Mouse (Mus musculus): ENCODE data around the gene Ophn1. TPM values are rescaled to one million over a fixed set of nuclear protein-coding genes. Genes with fewer than 3 reads are reported as not detected.

The Ophn1 gene
- 12.2 and 13.3 TPM in 2 replicates for polyA plus RNA-seq (2016; fragmentation: Nextera tagmentation; extraction: Ambion mirVana)

- WGBS = 16% methylated on average over 48 of the region's 48 CpGs
- no peaks in the 10 kb centered on the region for H3K36me3 ChIP-seq (replicated peaks)
- peak; percentile 70 for DNase-seq (ENCODE audit: low spot score)
- H3K4me3 ChIP-seq = peak within 1 kb of the TSS; percentile 64
- 0 out of 2 replicates have a peak, but pooled peaks cover 3% of the 10 kb centered on the region for H3K4me1 ChIP-seq
- H3K27me3 ChIP-seq (replicated peaks; ENCODE audit: low read depth, poor library complexity, severe bottlenecking) = peaks cover 56% of the 10 kb centered on the region
- H3K27ac ChIP-seq (replicated peaks) = peak within 1 kb of the TSS; percentile 84
- H3K9me3 ChIP-seq = no peaks in the 10 kb centered on the region
Measured at GRCm38 (mm10) chrX:98890406-98891116, at the start of gene Ophn1. Gene Ophn1 (minus strand): TSS chrX:98891025.

GRCm38 (mm10) chrX:98937555-98938294 is 46.9 kb upstream of the Ophn1 start:
- peaks cover 7% of the 10 kb centered on the region; the same call in 1 of the 2 replicates for H3K4me1 ChIP-seq
- peak; percentile 94 for DNase-seq (ENCODE audit: low spot score)
- no peaks in the 10 kb centered on the region for H3K9me3 ChIP-seq
- peaks cover 3% of the 10 kb centered on the region; the same call in 1 of the 2 replicates for H3K36me3 ChIP-seq (replicated peaks)
- peak overlapping the region; percentile 90 for H3K27ac ChIP-seq (replicated peaks)
- H3K4me3 ChIP-seq = peak overlapping the region; percentile 66
- H3K27me3 ChIP-seq (replicated peaks; ENCODE audit: low read depth, poor library complexity, severe bottlenecking) = peaks cover 21% of the 10 kb centered on the region; the same call in 1 of the 2 replicates
- WGBS = 21% methylated on average over 57 of the region's 57 CpGs

GRCm38 (mm10) chrX:98936707-98937554 is 46.1 kb upstream of the Ophn1 start:
- WGBS = 18% methylated on average over 66 of the region's 66 CpGs
- DNase-seq (ENCODE audit: low spot score) = peak; percentile 91
- H3K27me3 ChIP-seq (replicated peaks; ENCODE audit: low read depth, poor library complexity, severe bottlenecking) = peaks cover 28% of the 10 kb centered on the region
- peak overlapping the region; percentile 66 for H3K4me3 ChIP-seq
- peak overlapping the region; percentile 90 for H3K27ac ChIP-seq (replicated peaks)
- H3K9me3 ChIP-seq = no peaks in the 10 kb centered on the region
- H3K4me1 ChIP-seq = peaks cover 7% of the 10 kb centered on the region; the same call in 1 of the 2 replicates
- no peaks in the 10 kb centered on the region; the same call in 1 of the 2 replicates for H3K36me3 ChIP-seq (replicated peaks)

- no peak for DNase-seq (ENCODE audit: low spot score)
- H3K36me3 ChIP-seq (replicated peaks) = no peaks in the 10 kb centered on the region; the same call in 1 of the 2 replicates
- H3K27me3 ChIP-seq (replicated peaks; ENCODE audit: low read depth, poor library complexity, severe bottlenecking) = peaks cover 35% of the 10 kb centered on the region
- H3K4me3 ChIP-seq = peak within 1 kb of the TSS; percentile 66
- 66% methylated on average over 3 of the region's 3 CpGs for WGBS
- peak within 1 kb of the TSS; percentile 90 for H3K27ac ChIP-seq (replicated peaks)
- no peaks in the 10 kb centered on the region for H3K9me3 ChIP-seq
- peaks cover 7% of the 10 kb centered on the region; the same call in 1 of the 2 replicates for H3K4me1 ChIP-seq
Measured at GRCm38 (mm10) chrX:98936101-98936500, 45.3 kb upstream of the Ophn1 start, which contains the start of gene Yipf6. Gene Yipf6 (plus strand): TSS chrX:98936316.

- H3K4me3 ChIP-seq = no peak overlapping the region
- DNase-seq (ENCODE audit: low spot score) = no peak
- H3K27me3 ChIP-seq (replicated peaks; ENCODE audit: low read depth, poor library complexity, severe bottlenecking) = peaks cover 30% of the 10 kb centered on the region
- H3K36me3 ChIP-seq (replicated peaks) = no peaks in the 10 kb centered on the region
- H3K27ac ChIP-seq (replicated peaks) = no peak overlapping the region
- no peaks in the 10 kb centered on the region for H3K9me3 ChIP-seq
- 31% methylated on average over 6 of the region's 6 CpGs for WGBS
- H3K4me1 ChIP-seq = no peaks in the 10 kb centered on the region
Measured at GRCm38 (mm10) chrX:98919423-98919822, 28.6 kb upstream of the Ophn1 start.

- WGBS = 67% methylated on average over 1 of the region's 1 CpGs
- Histone ChIP-seq H3K36me3 (replicated peaks) (no peaks in the 10 kb centered on the region), H3K4me3 (no peak overlapping the region), H3K27ac (replicated peaks) (no peak overlapping the region), H3K27me3 (replicated peaks; ENCODE audit: low read depth, poor library complexity, severe bottlenecking) (peaks cover 33% of the 10 kb centered on the region), H3K4me1 (no peaks in the 10 kb centered on the region), H3K9me3 (no peaks in the 10 kb centered on the region)
- DNase-seq (ENCODE audit: low spot score) = no peak
Measured at GRCm38 (mm10) chrX:98908910-98909309, 18.1 kb upstream of the Ophn1 start.

- Histone ChIP-seq H3K27me3 (replicated peaks; ENCODE audit: low read depth, poor library complexity, severe bottlenecking) (peaks cover 24% of the 10 kb centered on the region; the same call in 1 of the 2 replicates), H3K36me3 (replicated peaks) (no peaks in the 10 kb centered on the region), H3K9me3 (no peaks in the 10 kb centered on the region), H3K4me3 (no peak overlapping the region), H3K27ac (replicated peaks) (no peak overlapping the region), H3K4me1 (no peaks in the 10 kb centered on the region)
- 88% methylated on average over 6 of the region's 6 CpGs for WGBS
- no peak for DNase-seq (ENCODE audit: low spot score)
Measured at GRCm38 (mm10) chrX:98904226-98904625, 13.4 kb upstream of the Ophn1 start.

- no peaks in the 10 kb centered on the region for H3K9me3 ChIP-seq
- H3K27ac ChIP-seq (replicated peaks) = no peak overlapping the region
- H3K4me3 ChIP-seq = no peak overlapping the region
- peaks cover 11% of the 10 kb centered on the region for H3K27me3 ChIP-seq (replicated peaks; ENCODE audit: low read depth, poor library complexity, severe bottlenecking)
- H3K36me3 ChIP-seq (replicated peaks) = no peaks in the 10 kb centered on the region
- 82% methylated on average over 3 of the region's 3 CpGs for WGBS
- DNase-seq (ENCODE audit: low spot score) = no peak
- H3K4me1 ChIP-seq = no peaks in the 10 kb centered on the region
Measured at GRCm38 (mm10) chrX:98898307-98898706, 7.5 kb upstream of the Ophn1 start.

- Histone ChIP-seq H3K27ac (replicated peaks) (peak overlapping the region; percentile 84), H3K9me3 (no peaks in the 10 kb centered on the region), H3K27me3 (replicated peaks; ENCODE audit: low read depth, poor library complexity, severe bottlenecking) (peaks cover 60% of the 10 kb centered on the region), H3K4me3 (peak overlapping the region; percentile 64), H3K4me1 (0 out of 2 replicates have a peak, but pooled peaks cover 3% of the 10 kb centered on the region), H3K36me3 (replicated peaks) (no peaks in the 10 kb centered on the region)
- no peak for DNase-seq (ENCODE audit: low spot score)
- 12% methylated on average over 14 of the region's 14 CpGs for WGBS
Measured at GRCm38 (mm10) chrX:98890072-98890405, 786 bp downstream of the Ophn1 start.

- no peaks in the 10 kb centered on the region for H3K4me1 ChIP-seq
- H3K4me3 ChIP-seq = no peak overlapping the region
- H3K27ac ChIP-seq (replicated peaks) = no peak overlapping the region
- 88% methylated on average over 2 of the region's 2 CpGs for WGBS
- H3K27me3 ChIP-seq (replicated peaks; ENCODE audit: low read depth, poor library complexity, severe bottlenecking) = peaks cover 54% of the 10 kb centered on the region
- no peak for DNase-seq (ENCODE audit: low spot score)
- H3K36me3 ChIP-seq (replicated peaks) = no peaks in the 10 kb centered on the region
- no peaks in the 10 kb centered on the region for H3K9me3 ChIP-seq
Measured at GRCm38 (mm10) chrX:98881983-98882382, 8.8 kb downstream of the Ophn1 start.

- H3K36me3 ChIP-seq (replicated peaks) = no peaks in the 10 kb centered on the region
- H3K27ac ChIP-seq (replicated peaks) = no peak overlapping the region
- H3K9me3 ChIP-seq = no peaks in the 10 kb centered on the region
- H3K27me3 ChIP-seq (replicated peaks; ENCODE audit: low read depth, poor library complexity, severe bottlenecking) = peaks cover 45% of the 10 kb centered on the region
- WGBS = 86% methylated on average over 2 of the region's 2 CpGs
- H3K4me3 ChIP-seq = no peak overlapping the region
- no peaks in the 10 kb centered on the region for H3K4me1 ChIP-seq
- DNase-seq (ENCODE audit: low spot score) = no peak
Measured at GRCm38 (mm10) chrX:98881085-98881484, 9.7 kb downstream of the Ophn1 start.

- no peak overlapping the region for H3K27ac ChIP-seq (replicated peaks)
- H3K4me1 ChIP-seq = no peaks in the 10 kb centered on the region
- peaks cover 44% of the 10 kb centered on the region for H3K27me3 ChIP-seq (replicated peaks; ENCODE audit: low read depth, poor library complexity, severe bottlenecking)
- WGBS = 82% methylated on average over 6 of the region's 6 CpGs
- H3K36me3 ChIP-seq (replicated peaks) = no peaks in the 10 kb centered on the region
- DNase-seq (ENCODE audit: low spot score) = no peak
- no peaks in the 10 kb centered on the region for H3K9me3 ChIP-seq
- no peak overlapping the region for H3K4me3 ChIP-seq
Measured at GRCm38 (mm10) chrX:98880314-98880713, 10.5 kb downstream of the Ophn1 start.

All from embryonic facial prominence, embryonic 10.5 days (tissue).